Mouse (Mus musculus) adrenal gland, postnatal 10 days (tissue): ENCODE data around the gene Pomgnt2. TPM values are rescaled to one million over a fixed set of nuclear protein-coding genes. Genes with fewer than 3 reads are reported as not detected.
A peak's percentile ranks its signal among the peaks of the same experiment; 100 is the strongest.

Source experiments
- DNase-seq: peaks from one replicate; pipeline ENCODE4 v3.0.0; 2021; ENCODE audit warnings: mixed read lengths
- total RNA-seq, 2 experiments: library from RNA; stranded (reverse); gene quantifications; 2 replicates each; pipeline ENCODE4 v1.2.3; 2021

Gene Pomgnt2
- total RNA-seq, 2 experiments from 2014 or later, result 13.0 to 16.6 TPM

GRCm38 (mm10) chr9:121969841-121970381 lies 27.0 kb downstream of the Pomgnt2 start:
- DNase-seq, result peak; percentile 62

- DNase-seq, result peak; percentile 77
These were observed 28.7 kb downstream of the Pomgnt2 start for GRCm38 (mm10) chr9:121968258-121968657.

- DNase-seq, result no peak
These were observed 32.0 kb downstream of the Pomgnt2 start for GRCm38 (mm10) chr9:121964941-121965340.

GRCm38 (mm10) chr9:121959966-121960635 lies 36.8 kb downstream of the Pomgnt2 start:
- no peak for DNase-seq

- DNase-seq, result no peak
These were observed 44.3 kb downstream of the Pomgnt2 start for GRCm38 (mm10) chr9:121952596-121952995.

- DNase-seq, result no peak
These were observed 45.8 kb downstream of the Pomgnt2 start for GRCm38 (mm10) chr9:121951114-121951423.

GRCm38 (mm10) chr9:121950418-121951113 lies 46.3 kb downstream of the Pomgnt2 start, which contains the start of gene Fam198a:
TSS of gene Fam198a (plus strand) at chr9:121950988.
- DNase-seq, result peak; percentile 95

GRCm38 (mm10) chr9:121948431-121948830 lies 48.5 kb downstream of the Pomgnt2 start:
- DNase-seq, result no peak

GRCm38 (mm10) chr9:121947784-121948183 lies 49.1 kb downstream of the Pomgnt2 start:
- DNase-seq, result peak; percentile 79

- DNase-seq, result no peak
These were observed 53.3 kb downstream of the Pomgnt2 start for GRCm38 (mm10) chr9:121943628-121944027.

- no peak for DNase-seq
These were observed 53.9 kb downstream of the Pomgnt2 start for GRCm38 (mm10) chr9:121943005-121943404.

GRCm38 (mm10) chr9:121937944-121938355 lies 59.0 kb downstream of the Pomgnt2 start:
- DNase-seq, result no peak

- DNase-seq, result no peak
These were observed 59.5 kb downstream of the Pomgnt2 start for GRCm38 (mm10) chr9:121937451-121937864.

GRCm38 (mm10) chr9:121936952-121937351 lies 60.0 kb downstream of the Pomgnt2 start:
- DNase-seq, result no peak

- DNase-seq, result no peak
These were observed 62.1 kb downstream of the Pomgnt2 start for GRCm38 (mm10) chr9:121934856-121935255.

Other genes with a start within 250 kb of the Pomgnt2 start
- gene Zfp651, start 237.8 kb downstream of the Pomgnt2 start, total RNA-seq, result 10 to 100 TPM; 41.2 to 50.8 TPM
- 1 to 10 TPM; 1.9 to 7.6 TPM for gene Klhl40, start 219.5 kb downstream of the Pomgnt2 start, total RNA-seq
- gene Hhatl, start 204.6 kb downstream of the Pomgnt2 start, total RNA-seq, result 10 to 100 TPM in 1 of 2 experiments, 1 to 10 TPM in 1; 4.3 to 17.4 TPM
- gene Ccdc13, start 157.6 kb downstream of the Pomgnt2 start, total RNA-seq, result 1 to 10 TPM in 1 of 2 experiments, under 1 TPM in 1; 0.63 to 1.3 TPM
- gene Higd1a, start 138.7 kb downstream of the Pomgnt2 start, total RNA-seq, result 100 to 1,000 TPM; 111 to 113 TPM
- gene Ackr2, start 98.8 kb downstream of the Pomgnt2 start, total RNA-seq, result 1 to 10 TPM; 3.0 to 3.4 TPM
- 10 to 100 TPM; 16.2 to 27.8 TPM for gene Cyp8b1, start 80.8 kb downstream of the Pomgnt2 start, total RNA-seq
- gene Fam198a, start 46.1 kb downstream of the Pomgnt2 start, total RNA-seq, result 1 to 10 TPM; 3.9 to 5.6 TPM
- 100 to 1,000 TPM; 202 to 285 TPM for gene Snrk, start 120.2 kb upstream of the Pomgnt2 start, total RNA-seq